Mouse (Mus musculus): Measurements from ENCODE around the gene Ephb3.

DNA sequence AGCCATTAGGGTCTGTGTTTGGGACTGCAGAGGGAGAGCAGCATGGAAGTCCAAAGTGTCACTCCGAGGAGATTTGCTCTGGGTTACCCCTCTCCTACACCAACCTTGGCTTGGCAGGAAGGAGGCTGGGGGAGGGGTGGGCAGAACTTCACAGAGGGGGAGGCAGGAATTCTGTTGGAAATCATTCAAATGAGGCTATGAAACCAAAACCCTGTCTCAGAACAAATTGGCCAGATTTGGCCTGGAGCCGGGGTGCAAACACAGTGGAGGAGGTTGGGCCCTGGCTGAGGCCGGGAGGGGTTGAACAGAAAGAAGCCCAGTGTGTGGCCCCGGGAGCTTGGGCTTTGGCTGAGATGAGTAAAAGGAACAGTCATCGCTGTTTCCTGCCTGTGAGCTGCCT lies 34.2 kb downstream of the Ephb3 start:
- no peak for TF ChIP-seq CTCF (IDR thresholded peaks at IDR 0.05; ENCODE audit: control insufficient read depth, insufficient read depth, insufficient replicate concordance, low read depth, low read length)
- no peak for TF ChIP-seq POLR2A (IDR thresholded peaks at IDR 0.05; ENCODE audit: control insufficient read depth, low read depth, low read length)

All from testis, adult 2 months (tissue).